Mouse (Mus musculus): Measurements from ENCODE around the gene Kmt2c. TPM values are rescaled to one million over a fixed set of nuclear protein-coding genes. Genes with fewer than 3 reads are reported as not detected.

Gene Kmt2c
- polyA plus RNA-seq, 1 experiment from 2014 or later, result 11.3 TPM

- H3K36me3 ChIP-seq, result 0 out of 2 replicates have a peak, but pooled peaks cover 5% of the 10 kb centered on the region
- 79% methylated on average over 2 of the region's 2 CpGs for WGBS
- no peak overlapping the region for H3K4me2 ChIP-seq
- no peak overlapping the region for H3K4me3 ChIP-seq
- no peak for ATAC-seq (ENCODE audit: borderline replicate concordance, extremely low read depth, low FRiP score, low TSS enrichment)
- no peaks in the 10 kb centered on the region for H3K4me1 ChIP-seq
- no peak overlapping the region for H3K27ac ChIP-seq
- no peaks in the 10 kb centered on the region for H3K27me3 ChIP-seq
- no peaks in the 10 kb centered on the region for H3K9me3 ChIP-seq
- no peak overlapping the region for H3K9ac ChIP-seq
Observed at GRCm38 (mm10) chr5:25353509-25353908, 145.1 kb downstream of the Kmt2c start.

DNA sequence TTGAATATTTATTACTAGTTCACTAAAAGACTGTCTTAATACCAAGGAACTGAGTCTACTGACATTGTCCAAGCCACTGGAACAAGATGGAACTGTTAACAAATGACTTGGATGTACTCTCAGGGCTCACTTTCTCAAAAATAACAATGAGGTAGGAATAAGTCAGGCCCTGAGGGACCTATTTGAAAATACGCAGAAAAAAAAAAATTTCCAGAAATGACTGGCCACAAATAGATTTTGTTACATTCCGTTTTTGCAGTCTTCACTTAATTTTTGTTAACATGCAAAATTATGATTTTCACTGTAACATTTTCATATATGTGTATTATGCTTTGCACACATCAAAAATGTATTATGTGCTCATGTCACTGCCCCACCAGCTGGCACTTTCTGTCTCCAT lies 167.3 kb downstream of the Kmt2c start:
- ATAC-seq (ENCODE audit: borderline replicate concordance, extremely low read depth, low FRiP score, low TSS enrichment), result no peak
- WGBS, result 95% methylated on average over 2 of the region's 2 CpGs

DNA sequence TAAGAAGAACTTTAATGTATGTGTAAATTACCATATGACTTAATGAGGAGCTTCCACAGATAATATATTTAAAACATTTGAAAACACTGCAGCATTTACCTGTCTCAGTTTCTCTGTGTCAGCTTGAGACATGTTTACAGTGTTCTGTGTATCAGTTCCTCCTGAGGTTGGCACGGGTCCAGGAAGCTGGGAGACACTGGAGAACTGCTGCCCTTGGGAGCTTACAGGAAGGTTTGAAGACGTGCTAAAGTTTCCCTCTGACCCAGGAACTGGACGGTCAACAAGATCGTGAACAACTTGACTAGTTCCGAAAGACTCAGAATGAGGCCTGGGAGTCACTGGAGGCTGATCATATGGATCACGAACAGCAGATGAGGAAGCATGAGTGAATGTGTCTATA lies 184.7 kb downstream of the Kmt2c start:
- H3K36me3 ChIP-seq, result peaks cover 51% of the 10 kb centered on the region
- no peak overlapping the region for H3K4me2 ChIP-seq
- H3K9ac ChIP-seq, result no peak overlapping the region
- no peak overlapping the region for H3K4me3 ChIP-seq
- WGBS, result 79% methylated on average over 6 of the region's 6 CpGs
- no peaks in the 10 kb centered on the region for H3K4me1 ChIP-seq
- no peak for ATAC-seq (ENCODE audit: borderline replicate concordance, extremely low read depth, low FRiP score, low TSS enrichment)
- H3K27me3 ChIP-seq, result no peaks in the 10 kb centered on the region
- H3K27ac ChIP-seq, result no peak overlapping the region
- H3K9me3 ChIP-seq, result no peaks in the 10 kb centered on the region

More for the DNA sequence above, 167.3 kb downstream of the Kmt2c start:
- Histone ChIP-seq H3K9me3 (no peaks in the 10 kb centered on the region), H3K27ac (no peak overlapping the region), H3K36me3 (peaks cover 9% of the 10 kb centered on the region; the same call in 1 of the 2 replicates), H3K4me2 (no peak overlapping the region), H3K4me3 (no peak overlapping the region), H3K27me3 (no peaks in the 10 kb centered on the region), H3K9ac (no peak overlapping the region), H3K4me1 (no peaks in the 10 kb centered on the region)

- no peaks in the 10 kb centered on the region for H3K9me3 ChIP-seq
- ATAC-seq (ENCODE audit: borderline replicate concordance, extremely low read depth, low FRiP score, low TSS enrichment), result no peak
- no peaks in the 10 kb centered on the region for H3K27me3 ChIP-seq
- no peak overlapping the region for H3K4me2 ChIP-seq
- no peak overlapping the region for H3K27ac ChIP-seq
- peaks cover 43% of the 10 kb centered on the region for H3K36me3 ChIP-seq
- H3K4me1 ChIP-seq, result no peaks in the 10 kb centered on the region
- WGBS, result 96% methylated on average over 2 of the region's 2 CpGs
- no peak overlapping the region for H3K4me3 ChIP-seq
- no peak overlapping the region for H3K9ac ChIP-seq
Observed at GRCm38 (mm10) chr5:25310226-25310625, 188.4 kb downstream of the Kmt2c start.

DNA sequence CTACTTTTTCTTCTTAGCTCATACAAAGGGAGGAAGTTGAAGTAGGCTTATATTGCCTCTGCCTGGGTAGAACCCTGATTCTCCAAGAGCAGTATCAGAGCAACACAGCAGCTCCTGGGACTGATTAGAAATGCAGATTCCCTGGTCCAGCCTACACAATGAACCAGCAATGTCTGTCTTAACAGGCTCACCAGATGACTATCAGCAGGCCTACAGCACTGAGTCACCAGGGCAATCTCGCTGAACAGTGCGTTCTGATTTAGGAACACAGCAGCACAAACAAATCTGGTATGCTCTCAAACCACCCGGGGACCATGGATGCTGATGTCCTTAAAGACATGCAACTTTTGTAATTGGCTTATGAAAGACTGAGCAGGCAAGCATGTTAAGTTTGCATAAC lies 201.8 kb downstream of the Kmt2c start:
- Histone ChIP-seq H3K9ac (no peak overlapping the region), H3K9me3 (no peaks in the 10 kb centered on the region), H3K36me3 (peaks cover 38% of the 10 kb centered on the region), H3K4me2 (no peak overlapping the region), H3K27ac (no peak overlapping the region), H3K4me1 (no peaks in the 10 kb centered on the region), H3K4me3 (no peak overlapping the region), H3K27me3 (no peaks in the 10 kb centered on the region)
- 77% methylated on average over 3 of the region's 3 CpGs for WGBS
- ATAC-seq (ENCODE audit: borderline replicate concordance, extremely low read depth, low FRiP score, low TSS enrichment), result no peak

- Histone ChIP-seq H3K9me3 (no peaks in the 10 kb centered on the region), H3K27ac (no peak overlapping the region), H3K4me1 (no peaks in the 10 kb centered on the region), H3K4me2 (no peak overlapping the region), H3K36me3 (peaks cover 70% of the 10 kb centered on the region), H3K4me3 (no peak overlapping the region), H3K27me3 (no peaks in the 10 kb centered on the region), H3K9ac (no peak overlapping the region)
- no peak for ATAC-seq (ENCODE audit: borderline replicate concordance, extremely low read depth, low FRiP score, low TSS enrichment)
- 96% methylated on average over 13 of the region's 13 CpGs for WGBS
Observed at GRCm38 (mm10) chr5:25283988-25284387, 214.6 kb downstream of the Kmt2c start.

- Histone ChIP-seq H3K4me3 (no peak overlapping the region), H3K9ac (no peak overlapping the region), H3K4me1 (no peaks in the 10 kb centered on the region), H3K4me2 (no peak overlapping the region), H3K27ac (no peak overlapping the region), H3K27me3 (no peaks in the 10 kb centered on the region), H3K36me3 (peaks cover 61% of the 10 kb centered on the region), H3K9me3 (no peaks in the 10 kb centered on the region)
- 82% methylated on average over 6 of the region's 6 CpGs for WGBS
- ATAC-seq (ENCODE audit: borderline replicate concordance, extremely low read depth, low FRiP score, low TSS enrichment), result no peak
Observed at GRCm38 (mm10) chr5:25276365-25276764, 222.2 kb downstream of the Kmt2c start.

GRCm38 (mm10) chr5:25275629-25276028 lies 223.0 kb downstream of the Kmt2c start:
- Histone ChIP-seq H3K4me3 (no peak overlapping the region), H3K36me3 (peaks cover 54% of the 10 kb centered on the region)

GRCm38 (mm10) chr5:25268258-25268888 lies 230.2 kb downstream of the Kmt2c start:
- no peak overlapping the region for H3K9ac ChIP-seq
- no peak overlapping the region for H3K4me3 ChIP-seq
- WGBS, result 87% methylated on average over 4 of the region's 4 CpGs
- H3K27ac ChIP-seq, result no peak overlapping the region
- H3K27me3 ChIP-seq, result no peaks in the 10 kb centered on the region
- no peak for ATAC-seq (ENCODE audit: borderline replicate concordance, extremely low read depth, low FRiP score, low TSS enrichment)
- no peak overlapping the region for H3K4me2 ChIP-seq
- peaks cover 46% of the 10 kb centered on the region for H3K36me3 ChIP-seq
- no peaks in the 10 kb centered on the region for H3K9me3 ChIP-seq
- H3K4me1 ChIP-seq, result no peaks in the 10 kb centered on the region

More at GRCm38 (mm10) chr5:25275629-25276028, 223.0 kb downstream of the Kmt2c start:
- no peak overlapping the region for H3K27ac ChIP-seq
- no peak for ATAC-seq (ENCODE audit: borderline replicate concordance, extremely low read depth, low FRiP score, low TSS enrichment)
- H3K9me3 ChIP-seq, result no peaks in the 10 kb centered on the region
- H3K27me3 ChIP-seq, result no peaks in the 10 kb centered on the region
- H3K9ac ChIP-seq, result no peak overlapping the region
- 87% methylated on average over 10 of the region's 10 CpGs for WGBS
- H3K4me1 ChIP-seq, result no peaks in the 10 kb centered on the region
- no peak overlapping the region for H3K4me2 ChIP-seq

- H3K4me3 ChIP-seq, result no peak overlapping the region
- H3K27ac ChIP-seq, result no peak overlapping the region
- no peak overlapping the region for H3K4me2 ChIP-seq
- 70% methylated on average over 7 of the region's 7 CpGs for WGBS
- H3K4me1 ChIP-seq, result no peaks in the 10 kb centered on the region
- H3K27me3 ChIP-seq, result no peaks in the 10 kb centered on the region
- H3K9me3 ChIP-seq, result no peaks in the 10 kb centered on the region
- no peak overlapping the region for H3K9ac ChIP-seq
- H3K36me3 ChIP-seq, result peaks cover 42% of the 10 kb centered on the region
- no peak for ATAC-seq (ENCODE audit: borderline replicate concordance, extremely low read depth, low FRiP score, low TSS enrichment)
Observed at GRCm38 (mm10) chr5:25262266-25262665, 236.3 kb downstream of the Kmt2c start.

DNA sequence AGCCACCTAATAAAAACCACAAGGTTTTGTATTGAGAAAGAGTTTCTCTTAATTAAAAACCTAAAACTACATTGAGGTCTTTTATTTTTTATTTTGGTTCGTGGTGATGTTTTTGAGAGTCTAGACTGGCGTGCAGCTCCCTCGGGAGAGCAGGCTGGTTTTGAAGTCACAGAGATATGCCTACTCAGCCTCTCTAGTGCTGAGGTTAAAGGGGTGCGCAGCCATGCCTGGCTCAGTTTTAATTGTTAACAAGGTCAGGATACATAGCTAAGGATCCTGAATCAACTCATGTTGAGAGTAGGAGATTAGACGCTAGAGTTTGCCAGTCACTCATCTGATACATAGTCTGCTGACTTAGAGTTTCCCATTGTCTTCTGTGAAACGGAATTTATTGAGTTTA lies 237.1 kb downstream of the Kmt2c start:
- 84% methylated on average over 6 of the region's 6 CpGs for WGBS

DNA sequence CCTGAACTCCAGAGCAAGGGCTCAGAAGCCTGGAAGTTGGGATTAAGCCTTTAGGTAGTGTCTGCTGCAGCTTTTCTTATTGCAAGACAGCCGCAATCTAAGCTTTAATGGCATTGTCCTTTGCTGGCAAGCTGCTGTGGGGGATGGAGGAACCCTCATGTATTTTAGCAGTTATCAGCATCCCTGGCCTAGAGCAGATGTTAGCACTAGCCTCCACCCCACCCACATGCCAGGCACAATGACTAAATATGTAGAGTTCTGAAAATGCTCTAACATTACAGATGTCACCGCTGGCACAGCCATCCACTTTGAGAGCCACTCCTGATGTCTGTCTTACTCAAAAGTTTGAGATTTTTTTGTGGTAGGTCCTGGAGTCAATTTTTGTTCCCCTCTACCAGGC lies 241.9 kb downstream of the Kmt2c start:
- no peak overlapping the region for H3K27ac ChIP-seq
- 0 out of 2 replicates have a peak, but pooled peaks cover 4% of the 10 kb centered on the region for H3K4me1 ChIP-seq
- H3K36me3 ChIP-seq, result peaks cover 31% of the 10 kb centered on the region
- no peak overlapping the region for H3K4me3 ChIP-seq
- no peaks in the 10 kb centered on the region for H3K9me3 ChIP-seq
- 84% methylated on average over 2 of the region's 2 CpGs for WGBS
- no peak for ATAC-seq (ENCODE audit: borderline replicate concordance, extremely low read depth, low FRiP score, low TSS enrichment)
- H3K9ac ChIP-seq, result no peak overlapping the region
- no peaks in the 10 kb centered on the region for H3K27me3 ChIP-seq
- H3K4me2 ChIP-seq, result no peak overlapping the region

More for the DNA sequence above, 237.1 kb downstream of the Kmt2c start:
- no peaks in the 10 kb centered on the region for H3K27me3 ChIP-seq
- H3K4me1 ChIP-seq, result no peaks in the 10 kb centered on the region
- H3K4me3 ChIP-seq, result no peak overlapping the region
- H3K36me3 ChIP-seq, result peaks cover 40% of the 10 kb centered on the region
- no peak for ATAC-seq (ENCODE audit: borderline replicate concordance, extremely low read depth, low FRiP score, low TSS enrichment)
- no peak overlapping the region for H3K4me2 ChIP-seq
- no peaks in the 10 kb centered on the region for H3K9me3 ChIP-seq
- no peak overlapping the region for H3K27ac ChIP-seq
- H3K9ac ChIP-seq, result no peak overlapping the region
